Mouse (Mus musculus) liver, embryonic 13.5 days (tissue): ENCODE data around the gene Sirt3. TPM values are rescaled to one million over a fixed set of nuclear protein-coding genes. Genes with fewer than 3 reads are reported as not detected.

Experiments used
- ATAC-seq: fragments of 200-750 bp; cut with Nextera tagmentation; 2 replicates; pipeline ENCODE4 v1.8.0; 2017; ENCODE audit warnings: low read depth, mild to moderate bottlenecking, moderate number of reproducible peaks, moderate library complexity
- DNase-seq: peaks from one replicate; pipeline ENCODE4 v3.0.0; 2022
- H3K27ac ChIP-seq: fragments of 300-500 bp; sonication (generic); 2 replicates; pipeline ENCODE4 v1.5.1; 2015; ENCODE audit warnings: moderate library complexity, mild to moderate bottlenecking, inconsistent platforms
- H3K27me3 ChIP-seq: fragments of 300-500 bp; sonication (generic); 2 replicates; pipeline ENCODE4 v1.6.1; 2015; ENCODE audit warnings: mild to moderate bottlenecking, inconsistent platforms
- H3K36me3 ChIP-seq: fragments of 300-500 bp; sonication (generic); 2 replicates; pipeline ENCODE4 v1.6.1; 2015; ENCODE audit warnings: mild to moderate bottlenecking, inconsistent platforms
- H3K4me1 ChIP-seq: fragments of 300-500 bp; sonication (generic); replicated peaks from 2 replicates; pipeline ENCODE4 v1.6.1; 2015; ENCODE audit warnings: inconsistent platforms
- H3K4me2 ChIP-seq: fragments of 300-500 bp; sonication (generic); 2 replicates; pipeline ENCODE4 v1.6.1; 2015; ENCODE audit warnings: inconsistent platforms, mild to moderate bottlenecking, moderate library complexity
- H3K4me3 ChIP-seq: fragments of 300-500 bp; sonication (generic); replicated peaks from 2 replicates; pipeline ENCODE4 v1.5.1; 2015; ENCODE audit warnings: mild to moderate bottlenecking, inconsistent platforms
- H3K9ac ChIP-seq: fragments of 300-500 bp; sonication (generic); 2 replicates; pipeline ENCODE4 v1.6.1; 2015; ENCODE audit warnings: mild to moderate bottlenecking, inconsistent platforms
- H3K9me3 ChIP-seq: fragments of 300-500 bp; sonication (generic); replicated peaks from 2 replicates; pipeline ENCODE4 v1.6.1; 2016; ENCODE audit warnings: inconsistent platforms
- WGBS: fragments of 180-500 bp; shearing (Covaris S2); methylation state at CpG from one replicate; pipeline ENCODE4 v1.1.7; 2015; ENCODE audit not compliant: insufficient replicate concordance; 5-methylcytosine and 5-hydroxymethylcytosine counted together
- polyA plus RNA-seq: library from polyadenylated mRNA; unstranded; fragments of >200 nt; fragmentation: Nextera tagmentation; extraction: Ambion mirVana; gene quantifications from 2 replicates; pipeline ENCODE4 v1.2.1, GENCODE M21; 2015

Sirt3 gene
- polyA plus RNA-seq, 1 experiment from 2014 or later, result 16.8 TPM

GRCm38 (mm10) chr7:140858746-140859145, 23.4 kb downstream of the Sirt3 start:
- Histone ChIP-seq H3K9ac (peak overlapping the region; percentile 93), H3K4me1 (peaks cover 41% of the 10 kb centered on the region), H3K9me3 (no peaks in the 10 kb centered on the region), H3K27me3 (no peaks in the 10 kb centered on the region), H3K36me3 (peaks cover 64% of the 10 kb centered on the region), H3K27ac (peak overlapping the region; percentile 99), H3K4me3 (peak overlapping the region; percentile 89), H3K4me2 (peak overlapping the region; percentile 97)
- no peak for ATAC-seq
- DNase-seq, result no peak
- 88% methylated on average over 8 of the region's 8 CpGs for WGBS

GRCm38 (mm10) chr7:140857550-140858505, 24.3 kb downstream of the Sirt3 start, which contains the start of gene Bet1l:
Gene Bet1l, minus strand, starts transcription at chr7:140857577.
- H3K27me3 ChIP-seq, result no peaks in the 10 kb centered on the region
- H3K27ac ChIP-seq, result peak within 1 kb of the TSS; percentile 99
- H3K36me3 ChIP-seq, result peaks cover 64% of the 10 kb centered on the region
- DNase-seq (no peak), ATAC-seq (peak; percentile 29)
- H3K4me1 ChIP-seq, result peaks cover 47% of the 10 kb centered on the region
- H3K4me3 ChIP-seq, result peak within 1 kb of the TSS; percentile 89
- no peaks in the 10 kb centered on the region for H3K9me3 ChIP-seq
- peak within 1 kb of the TSS; percentile 93 for H3K9ac ChIP-seq
- H3K4me2 ChIP-seq, result peak within 1 kb of the TSS; percentile 97
- 28% methylated on average over 40 of the region's 40 CpGs for WGBS

- Histone ChIP-seq H3K4me1 (peaks cover 50% of the 10 kb centered on the region), H3K9ac (peak within 1 kb of the TSS; percentile 93), H3K27ac (peak within 1 kb of the TSS; percentile 99), H3K36me3 (peaks cover 64% of the 10 kb centered on the region), H3K9me3 (no peaks in the 10 kb centered on the region), H3K4me2 (peak within 1 kb of the TSS; percentile 97), H3K27me3 (no peaks in the 10 kb centered on the region), H3K4me3 (peak within 1 kb of the TSS; percentile 89)
- ATAC-seq (peak; percentile 83), DNase-seq (peak; percentile 86)
- WGBS, result under 1% methylated on average over 49 of the region's 50 CpGs
These were observed 25.1 kb downstream of the Sirt3 start, which contains the start of gene Ric8a for GRCm38 (mm10) chr7:140856785-140857549. Gene Ric8a, plus strand, starts transcription at chr7:140856957.

GRCm38 (mm10) chr7:140855860-140856784, 26.0 kb downstream of the Sirt3 start, which contains the start of gene Gm45785:
Gene Gm45785, minus strand, starts transcription at chr7:140856331.
- WGBS, result under 1% methylated on average over 51 of the region's 51 CpGs
- peak; percentile 76 for ATAC-seq

GRCm38 (mm10) chr7:140855181-140855580, 26.9 kb downstream of the Sirt3 start:
- Histone ChIP-seq H3K27me3 (no peaks in the 10 kb centered on the region), H3K4me2 (peak overlapping the region; percentile 97), H3K36me3 (peaks cover 52% of the 10 kb centered on the region), H3K4me1 (peaks cover 50% of the 10 kb centered on the region), H3K4me3 (peak overlapping the region; percentile 89), H3K9ac (peak overlapping the region; percentile 93), H3K27ac (peak overlapping the region; percentile 99), H3K9me3 (no peaks in the 10 kb centered on the region)
- DNase-seq (no peak), ATAC-seq (no peak)
- WGBS, result 59% methylated on average over 9 of the region's 9 CpGs

More at GRCm38 (mm10) chr7:140855860-140856784, 26.0 kb downstream of the Sirt3 start, which contains the start of gene Gm45785:
- DNase-seq, result peak; percentile 82
- Histone ChIP-seq H3K9me3 (no peaks in the 10 kb centered on the region), H3K9ac (peak within 1 kb of the TSS; percentile 93), H3K4me3 (peak within 1 kb of the TSS; percentile 89), H3K27ac (peak within 1 kb of the TSS; percentile 99), H3K36me3 (peaks cover 62% of the 10 kb centered on the region), H3K27me3 (no peaks in the 10 kb centered on the region), H3K4me1 (peaks cover 50% of the 10 kb centered on the region), H3K4me2 (peak within 1 kb of the TSS; percentile 97)

- H3K4me1 ChIP-seq, result peaks cover 50% of the 10 kb centered on the region
- WGBS, result 89% methylated on average over 18 of the region's 18 CpGs
- peak overlapping the region; percentile 97 for H3K4me2 ChIP-seq
- H3K9me3 ChIP-seq, result no peaks in the 10 kb centered on the region
- H3K27me3 ChIP-seq, result no peaks in the 10 kb centered on the region
- DNase-seq (no peak), ATAC-seq (no peak)
- H3K27ac ChIP-seq, result no peak overlapping the region
- peak overlapping the region; percentile 93; the same call in 1 of the 2 replicates for H3K9ac ChIP-seq
- H3K36me3 ChIP-seq, result peaks cover 46% of the 10 kb centered on the region
- H3K4me3 ChIP-seq, result peak overlapping the region; percentile 89; the same call in 1 of the 2 replicates
These were observed 27.6 kb downstream of the Sirt3 start for GRCm38 (mm10) chr7:140854483-140854882.

- Histone ChIP-seq H3K9me3 (no peaks in the 10 kb centered on the region), H3K4me2 (0 out of 2 replicates have a peak overlapping the region, but pooled peaks have one; percentile 8), H3K36me3 (peaks cover 35% of the 10 kb centered on the region), H3K27ac (peak overlapping the region; percentile 55), H3K27me3 (no peaks in the 10 kb centered on the region), H3K9ac (no peak overlapping the region), H3K4me1 (peaks cover 39% of the 10 kb centered on the region), H3K4me3 (no peak overlapping the region; the same call in 1 of the 2 replicates)
- no peak for DNase-seq
- ATAC-seq, result no peak
- WGBS, result 71% methylated on average over 9 of the region's 9 CpGs
These were observed 28.7 kb downstream of the Sirt3 start for GRCm38 (mm10) chr7:140853386-140853785.

- no peak for DNase-seq
- H3K9ac ChIP-seq, result no peak overlapping the region
- no peak overlapping the region for H3K27ac ChIP-seq
- no peaks in the 10 kb centered on the region for H3K27me3 ChIP-seq
- ATAC-seq, result no peak
- WGBS, result 91% methylated on average over 4 of the region's 4 CpGs
- H3K36me3 ChIP-seq, result peaks cover 35% of the 10 kb centered on the region
- H3K4me2 ChIP-seq, result no peak overlapping the region
- peaks cover 29% of the 10 kb centered on the region for H3K4me1 ChIP-seq
- no peak overlapping the region for H3K4me3 ChIP-seq
- H3K9me3 ChIP-seq, result no peaks in the 10 kb centered on the region
These were observed 30.2 kb downstream of the Sirt3 start for GRCm38 (mm10) chr7:140851916-140852315.

- no peak overlapping the region for H3K4me2 ChIP-seq
- no peak overlapping the region for H3K27ac ChIP-seq
- no peak for ATAC-seq
- H3K27me3 ChIP-seq, result peaks cover 5% of the 10 kb centered on the region; the same call in 1 of the 2 replicates
- no peak overlapping the region for H3K9ac ChIP-seq
- DNase-seq, result no peak
- H3K4me1 ChIP-seq, result peaks cover 10% of the 10 kb centered on the region
- H3K4me3 ChIP-seq, result no peak overlapping the region
- peaks cover 23% of the 10 kb centered on the region for H3K36me3 ChIP-seq
- 79% methylated on average over 10 of the region's 10 CpGs for WGBS
- no peaks in the 10 kb centered on the region for H3K9me3 ChIP-seq
These were observed 33.5 kb downstream of the Sirt3 start for GRCm38 (mm10) chr7:140848591-140848990.
